Mouse (Mus musculus) liver, adult 2 months (tissue): ENCODE results near the gene Sept10.

Source experiments
- CTCF ChIP-seq: fragments of 200-500 bp; IDR thresholded peaks from 2 replicates; pipeline ENCODE4 v1.5.1; 2011; ENCODE audit warnings: low read depth, low read length, control low read depth
- POLR2A ChIP-seq: fragments of 200-500 bp; IDR thresholded peaks from 2 replicates; pipeline ENCODE4 v1.6.1; 2011; ENCODE audit warnings: low read length, control low read depth; ENCODE audit not compliant: insufficient read depth; ENCODE audit errors: extremely low read depth

- TF ChIP-seq CTCF (no peak), POLR2A (no peak)
Measured at GRCm38 (mm10) chr10:59105885-59106284, 115.8 kb downstream of the Sept10 start.
